ENCODE assay signal across 8 mouse cellular contexts in the genomic region with DNA sequence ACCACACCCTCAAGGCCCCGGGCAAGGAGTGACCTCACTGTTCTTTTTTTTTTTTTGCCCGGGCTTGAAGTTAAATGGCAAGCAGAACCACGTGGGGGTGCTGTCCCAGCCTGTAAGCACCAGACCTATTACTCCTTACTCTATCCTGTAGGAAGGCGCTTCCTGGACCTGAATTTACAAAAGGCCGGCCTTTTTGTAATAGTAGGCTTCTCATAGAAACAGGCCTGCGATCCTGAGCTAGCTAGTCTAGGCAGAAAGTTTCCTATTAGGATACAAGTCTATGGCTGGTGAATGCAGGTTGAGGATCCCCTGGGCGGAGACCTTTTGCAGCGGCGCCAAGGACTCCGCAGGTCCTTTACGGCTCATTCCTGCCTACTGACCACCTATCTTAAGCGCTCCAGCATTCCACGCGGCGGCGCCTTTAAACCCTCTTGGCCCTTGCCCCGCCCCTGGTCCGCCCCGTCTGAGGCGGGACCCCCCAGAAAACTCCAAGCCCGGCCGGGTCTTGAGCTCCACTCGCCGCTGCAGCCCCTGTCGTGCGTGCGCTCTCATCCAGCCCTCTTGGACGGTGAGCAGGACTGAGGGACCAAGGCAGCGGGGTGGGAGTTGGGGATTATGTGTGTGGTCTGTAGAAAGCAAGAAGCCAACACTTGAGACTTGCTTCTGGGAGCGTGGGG. TPM values are rescaled to one million over a fixed set of nuclear protein-coding genes. Genes with fewer than 3 reads are reported as not detected.
A peak's percentile ranks its signal among the peaks of the same experiment; 100 is the strongest.
DNase-seq lines count a peak whose midpoint lies in the region; TF ChIP-seq lines count a peak whose summit lies in the region.

A gene (plus strand): TSS at position 283 of the 677 bp plus-strand sequence.

- H3K27ac ChIP-seq in spleen, adult 2 months (ENCODE audit: insufficient read depth, low read length), result peak within 1 kb of the TSS; percentile 76

- WGBS in spleen, adult 2 months, result 2% methylated on average over 30 of the region's 30 CpGs

- peak; percentile 88 for TF ChIP-seq POLR2A in spleen, adult 2 months (IDR thresholded peaks at IDR 0.05; ENCODE audit: low read depth, low read length)

- intact Hi-C loops in heart, postnatal 10 days (cut with DNase I), result loop anchor here (10.0 kb wide), 3 partner anchors 295 to 895 kb away; a partner anchor contains a TSS

- H3K27me3 ChIP-seq in megakaryocyte, embryonic 14.5 days (replicated peaks), result peaks cover 31% of the 10 kb centered on the region
- H3K27me3 ChIP-seq in spleen, adult 2 months (ENCODE audit: control insufficient read depth, insufficient read depth, low read length), result no peaks in the 10 kb centered on the region

- peak; percentile 68 for DNase-seq in CD4-positive helper T cell, adult 2 months (ENCODE audit: low read depth, low spot score)
- DNase-seq in ZHBTc4 (ENCODE audit: low read depth, low spot score), result peak; percentile 90
- DNase-seq in fibroblast of lung, adult 2 months (ENCODE audit: low read depth), result peak; percentile 60
- peak; percentile 91 for DNase-seq in heart, postnatal 10 days
- peak; percentile 92 to 95 for DNase-seq in kidney, postnatal 4 days
- DNase-seq in spleen, adult 2 months (ENCODE audit: low read depth in 1 of 2, low spot score in 2 of 2), result peak in 1 of 2 experiments; percentile 73
- DNase-seq in right cerebral cortex, adult 18-20 months, result no peak

- H3K4me3 ChIP-seq in megakaryocyte, embryonic 14.5 days (replicated peaks), result peak within 1 kb of the TSS; percentile 97
- peak within 1 kb of the TSS; percentile 77 for H3K4me3 ChIP-seq in spleen, adult 2 months (ENCODE audit: extremely low read depth, insufficient read depth, insufficient read length)

- no peaks in the 10 kb centered on the region for H3K9me3 ChIP-seq in megakaryocyte, embryonic 14.5 days

- peaks cover 70% of the 10 kb centered on the region for H3K4me1 ChIP-seq in megakaryocyte, embryonic 14.5 days
- H3K4me1 ChIP-seq in spleen, adult 2 months (ENCODE audit: control insufficient read depth, insufficient read depth, insufficient read length), result peaks cover 22% of the 10 kb centered on the region; the same call in 1 of the 2 replicates

- TF ChIP-seq CTCF in spleen, adult 2 months (IDR thresholded peaks at IDR 0.05; ENCODE audit: extremely low read depth, insufficient read depth, insufficient read length, insufficient replicate concordance), result no peak

- H3K36me3 ChIP-seq in megakaryocyte, embryonic 14.5 days (replicated peaks; ENCODE audit: low read length), result peaks cover 22% of the 10 kb centered on the region
- H3K36me3 ChIP-seq in spleen, adult 2 months (ENCODE audit: control insufficient read depth, insufficient read depth, low read length), result peaks cover 2% of the 10 kb centered on the region; the same call in 1 of the 2 replicates

RNA-seq across cellular contexts. Expression of the gene that starts here (rescaled TPM):
- total RNA-seq in heart, postnatal 10 days (2021), result 100 to 1,000 TPM; 173 to 178 TPM
- polyA plus RNA-seq in megakaryocyte, embryonic 14.5 days (2012; ENCODE audit: insufficient read depth, low replicate concordance), result 725 and 2,302 TPM in 2 replicates
- polyA plus RNA-seq in spleen, adult 2 months (2012; rRNA removed), result 186 and 208 TPM in 2 replicates
